Mouse (Mus musculus): Measurements from ENCODE around the gene Cdc42.

The Cdc42 gene

DNA sequence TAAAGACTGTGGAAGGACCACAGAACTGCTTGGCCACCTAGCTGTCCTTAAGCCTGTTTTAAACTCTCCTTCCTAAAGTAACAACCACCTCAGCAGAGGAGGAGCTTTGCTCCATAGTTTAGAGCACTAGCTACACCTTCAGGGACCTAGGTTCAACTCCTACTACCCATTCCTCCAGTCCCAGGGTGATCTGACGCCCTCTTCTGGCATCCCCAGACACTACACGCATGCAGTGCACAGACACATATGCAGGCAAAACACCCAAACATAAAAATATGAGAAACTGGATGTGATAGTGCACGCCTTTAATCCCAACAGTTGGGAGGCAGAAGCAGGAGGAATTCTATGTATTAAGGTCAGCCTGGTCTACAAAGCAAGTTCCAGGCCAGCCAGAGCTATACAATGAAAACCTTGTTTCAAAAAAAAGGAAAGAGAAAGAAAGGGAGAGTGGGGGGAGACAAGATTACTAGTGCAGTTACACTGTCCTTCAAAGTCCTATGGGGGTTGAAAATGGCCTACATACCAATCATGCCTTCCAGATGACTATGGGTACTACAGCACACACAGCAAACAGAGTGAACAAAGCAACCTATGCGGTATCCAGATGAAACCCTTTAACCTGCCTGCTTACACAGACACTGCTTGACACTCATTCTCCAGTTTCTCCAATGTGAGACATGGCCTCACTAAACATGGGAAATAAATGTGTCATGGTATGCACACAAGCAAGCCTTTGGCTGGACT, 41.3 kb downstream of the Cdc42 start:
- CTCF ChIA-PET = interaction anchor here (0.5 to 0.8 kb wide), 2 partner anchors 63 to 115 kb away, joined by 3 to 5 read pairs; no protein-coding TSS in a partner anchor

GRCm38 (mm10) chr4:137315061-137315460, 42.5 kb downstream of the Cdc42 start:
- CTCF ChIA-PET = interaction anchor here (0.5 kb wide), 1 partner anchor 320 kb away, joined by 3 read pairs; no protein-coding TSS in a partner anchor

- CTCF ChIA-PET = no interaction called here
Observed at GRCm38 (mm10) chr4:137314561-137314960, 43.0 kb downstream of the Cdc42 start.

GRCm38 (mm10) chr4:137313511-137313910, 44.0 kb downstream of the Cdc42 start:
- CTCF ChIA-PET = no interaction called here

DNA sequence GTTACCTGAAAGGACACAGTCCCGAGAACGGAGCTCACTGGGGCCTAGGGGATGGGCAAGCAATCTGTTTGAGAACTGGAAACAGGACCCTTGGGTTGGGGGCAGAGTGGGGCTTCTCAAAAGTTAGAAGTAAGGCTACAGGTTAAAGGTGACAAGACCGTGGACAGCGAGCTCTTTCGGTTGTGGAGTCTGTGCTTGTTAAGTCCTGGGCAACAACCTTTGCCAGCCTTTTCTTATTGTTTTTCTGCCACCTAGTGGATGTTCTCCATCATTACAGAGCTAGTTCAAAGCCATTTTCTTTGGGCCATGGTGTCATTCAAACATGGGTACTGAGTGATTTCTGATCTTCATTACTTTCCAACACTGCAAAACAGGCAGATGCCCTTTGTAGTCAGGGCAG, 49.1 kb downstream of the Cdc42 start:
- CTCF ChIA-PET = interaction anchor here (0.6 to 1.0 kb wide), 2 partner anchors 58 to 122 kb away, joined by 3 to 4 read pairs; no protein-coding TSS in a partner anchor

DNA sequence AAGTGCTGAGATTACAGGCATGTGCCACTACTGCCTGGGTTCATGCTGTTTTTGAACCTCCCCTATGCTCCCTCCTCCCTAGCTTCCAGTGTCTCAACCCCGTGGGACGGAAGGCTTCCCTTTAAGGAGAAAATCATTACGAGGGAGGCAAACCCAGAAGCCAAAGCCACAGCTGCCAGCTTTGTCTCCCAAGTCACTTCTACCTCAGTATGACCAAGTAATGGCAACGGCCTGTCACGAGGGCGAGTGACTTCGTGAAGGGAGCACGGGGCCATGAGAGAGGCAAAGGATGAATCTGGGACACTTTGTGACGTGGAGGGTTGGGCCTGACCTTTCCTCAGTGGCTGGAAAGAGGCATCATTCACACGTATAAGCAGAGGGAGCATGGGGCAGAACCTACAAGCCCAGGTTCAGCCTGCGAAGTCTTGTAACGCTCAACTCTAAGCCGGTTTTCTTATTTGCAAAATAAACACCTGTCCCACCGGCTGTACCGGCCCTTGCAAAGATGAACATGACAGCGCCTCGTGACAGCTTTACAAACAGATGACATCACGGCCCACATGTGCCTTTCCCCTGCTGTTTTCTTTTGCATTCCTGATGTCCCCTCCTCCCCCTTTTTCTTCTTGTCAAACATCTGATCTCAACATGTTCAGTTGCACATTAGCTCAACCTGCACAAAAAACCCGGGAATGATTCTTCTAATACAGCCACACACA, 50.4 kb downstream of the Cdc42 start:
- CTCF ChIA-PET = no interaction called here

- CTCF ChIA-PET = no interaction called here
Observed at GRCm38 (mm10) chr4:137306577-137306888, 51.0 kb downstream of the Cdc42 start.

DNA sequence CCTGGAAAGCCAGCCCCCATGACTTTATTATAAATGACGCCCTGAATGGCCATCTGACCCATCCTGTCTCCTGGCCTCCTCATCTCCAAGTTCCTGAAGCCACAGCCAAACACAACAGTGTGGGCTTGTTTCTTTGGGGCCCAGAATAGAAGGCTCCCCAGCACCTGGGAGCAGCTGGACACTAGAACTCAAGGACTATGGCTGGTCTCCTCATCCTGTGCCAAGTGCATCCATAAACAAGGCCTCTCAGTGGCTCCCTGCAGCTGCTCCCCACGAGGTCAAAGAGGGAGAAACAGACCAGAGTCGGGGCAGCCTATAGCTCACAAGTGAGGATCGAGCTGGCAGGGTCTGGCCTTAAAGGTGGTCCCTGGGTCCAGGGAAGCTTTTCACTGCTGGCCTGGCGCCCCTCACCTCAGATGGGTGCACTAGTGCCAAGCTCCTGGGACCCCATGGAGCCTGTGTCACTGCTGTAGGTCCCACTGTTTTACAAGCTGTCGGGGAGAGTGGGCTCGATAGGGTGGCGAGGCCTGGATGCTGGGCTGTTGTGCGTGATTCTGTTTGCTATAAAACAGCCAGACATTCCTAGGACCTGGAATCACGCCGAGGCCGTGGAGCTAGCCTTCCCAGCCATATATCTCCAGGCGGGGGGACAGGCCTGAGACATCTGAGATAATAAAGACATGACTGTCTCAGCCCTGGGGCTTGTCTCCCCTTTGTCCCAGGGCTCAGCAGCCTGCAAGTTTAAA, 51.5 kb downstream of the Cdc42 start:
- CTCF ChIA-PET = no interaction called here

- CTCF ChIA-PET = no interaction called here
Observed at GRCm38 (mm10) chr4:137305066-137305465, 52.5 kb downstream of the Cdc42 start.

DNA sequence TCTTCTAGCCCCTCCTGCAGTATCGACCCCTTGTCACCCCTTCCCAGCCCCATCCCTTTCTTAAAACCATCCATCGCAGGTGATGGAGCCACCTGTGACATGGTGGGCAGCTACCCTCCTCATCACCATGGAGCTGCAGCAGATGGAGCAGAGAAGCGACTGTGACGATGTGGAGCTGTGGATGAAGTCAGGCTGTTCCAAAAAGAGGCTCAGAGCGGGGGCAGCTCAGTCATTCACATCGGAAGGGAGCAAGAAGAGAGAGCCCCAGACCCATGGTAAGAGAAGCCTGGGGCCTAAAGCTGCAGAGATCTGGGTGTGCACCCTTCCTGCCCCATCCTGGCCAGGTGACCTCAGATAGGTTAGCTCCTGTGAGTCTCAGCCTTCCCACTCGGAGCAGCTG, 53.4 kb downstream of the Cdc42 start:
- CTCF ChIA-PET = no interaction called here

DNA sequence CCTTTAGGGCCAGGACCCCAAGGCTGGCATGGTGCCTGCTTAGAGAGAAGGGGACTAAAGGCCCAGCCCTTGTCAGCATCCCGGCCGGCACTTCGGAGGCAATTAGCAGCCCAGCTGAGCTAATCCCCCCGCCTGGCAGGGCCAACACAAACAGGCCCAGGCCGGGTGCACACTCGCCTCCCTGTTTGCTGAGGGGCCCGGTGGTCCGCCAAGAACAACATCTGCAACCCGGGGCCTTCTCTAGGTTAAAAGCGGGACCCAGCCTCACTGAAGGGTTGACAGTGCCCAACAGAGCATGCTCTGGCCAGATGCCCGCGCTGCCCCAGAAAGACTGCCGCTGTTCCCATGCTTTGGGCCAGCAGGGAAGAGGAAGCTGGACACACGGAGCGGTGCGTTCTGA, 55.9 kb downstream of the Cdc42 start:
- CTCF ChIA-PET = interaction anchor here (1.1 kb wide), 1 partner anchor 14 kb away, joined by 3 read pairs; no protein-coding TSS in a partner anchor

- CTCF ChIA-PET = no interaction called here
Observed at GRCm38 (mm10) chr4:137300227-137300626, 57.3 kb downstream of the Cdc42 start.

DNA sequence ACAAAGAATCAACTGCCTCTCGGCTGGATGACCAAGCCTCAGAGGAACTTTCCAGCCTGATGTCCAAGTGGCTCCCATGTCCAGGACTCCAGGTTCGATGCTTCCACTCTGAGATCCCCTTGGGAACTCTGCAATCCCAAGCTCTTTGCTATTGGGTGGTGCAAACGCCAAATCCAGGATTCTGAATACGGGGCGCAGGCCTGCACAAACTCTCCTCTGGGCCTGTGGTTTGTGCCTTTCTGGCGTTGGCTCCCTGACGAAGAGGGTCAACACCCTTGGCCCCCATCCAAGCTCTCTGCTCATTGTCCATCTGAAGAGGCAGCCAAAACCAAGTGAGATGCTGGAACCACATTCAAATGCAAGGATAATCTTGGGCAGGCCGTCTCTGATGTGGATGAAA, 59.1 kb downstream of the Cdc42 start:
- CTCF ChIA-PET = no interaction called here

DNA sequence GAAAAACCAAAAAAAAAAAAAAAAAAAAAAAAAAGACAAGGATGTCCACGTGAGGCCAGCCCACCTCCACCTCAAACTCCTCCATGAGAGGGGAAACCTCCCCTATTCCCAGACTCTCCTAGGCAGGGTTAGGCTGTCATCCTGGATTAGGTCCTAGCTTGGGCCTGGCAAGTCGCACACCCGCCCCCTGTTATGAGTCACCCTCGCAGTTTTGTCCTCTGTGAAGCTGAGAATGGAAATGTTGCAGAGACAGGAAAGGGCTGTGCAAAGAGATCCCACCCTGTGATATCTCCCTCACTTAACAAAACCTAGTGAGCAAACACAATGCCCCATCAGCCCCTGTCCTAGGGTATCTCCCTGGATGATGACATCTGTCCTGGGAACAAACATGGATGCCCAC, 59.9 kb downstream of the Cdc42 start:
- CTCF ChIA-PET = no interaction called here

DNA sequence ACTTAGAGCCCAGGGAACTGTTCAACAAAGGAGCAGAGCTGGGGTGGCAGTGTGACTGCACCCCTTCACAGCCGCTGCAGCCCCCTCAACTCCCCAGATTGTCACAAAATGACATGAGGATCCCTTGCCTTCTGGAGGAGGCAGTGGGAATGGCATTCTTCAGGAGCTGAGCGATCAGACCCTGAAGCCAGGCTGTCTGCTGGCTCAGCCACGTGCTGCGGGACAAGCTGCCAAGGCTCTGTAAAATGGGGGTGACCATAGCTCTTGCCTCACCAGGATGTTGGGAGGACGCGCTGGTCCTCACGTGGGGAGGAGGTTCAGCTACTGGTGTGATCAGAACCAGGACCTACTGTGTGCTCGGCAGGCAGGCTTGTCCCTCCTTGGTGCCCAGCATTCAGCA, 62.6 kb downstream of the Cdc42 start:
- CTCF ChIA-PET = no interaction called here

DNA sequence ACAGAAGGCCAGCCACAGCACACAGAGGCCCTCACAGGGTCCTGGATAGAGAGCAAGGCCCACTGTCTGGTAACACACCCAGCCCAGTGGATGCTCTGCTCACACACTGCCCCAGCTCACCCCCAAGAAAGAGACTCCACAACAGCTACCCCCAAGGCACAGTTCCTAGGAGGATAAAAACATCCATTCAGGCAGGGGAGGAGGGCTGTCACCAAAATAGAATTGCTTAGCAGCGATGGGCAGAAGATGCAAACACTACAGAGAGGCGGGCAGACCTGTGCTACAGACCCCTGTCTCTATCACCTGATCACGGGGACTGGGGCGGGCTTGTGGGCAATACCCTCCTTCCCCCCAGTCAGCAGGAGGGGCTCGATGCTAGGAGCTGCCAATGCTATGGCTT, 63.0 kb downstream of the Cdc42 start:
- CTCF ChIA-PET = no interaction called here

- CTCF ChIA-PET = no interaction called here
Observed at GRCm38 (mm10) chr4:137294032-137294431, 63.5 kb downstream of the Cdc42 start.

DNA sequence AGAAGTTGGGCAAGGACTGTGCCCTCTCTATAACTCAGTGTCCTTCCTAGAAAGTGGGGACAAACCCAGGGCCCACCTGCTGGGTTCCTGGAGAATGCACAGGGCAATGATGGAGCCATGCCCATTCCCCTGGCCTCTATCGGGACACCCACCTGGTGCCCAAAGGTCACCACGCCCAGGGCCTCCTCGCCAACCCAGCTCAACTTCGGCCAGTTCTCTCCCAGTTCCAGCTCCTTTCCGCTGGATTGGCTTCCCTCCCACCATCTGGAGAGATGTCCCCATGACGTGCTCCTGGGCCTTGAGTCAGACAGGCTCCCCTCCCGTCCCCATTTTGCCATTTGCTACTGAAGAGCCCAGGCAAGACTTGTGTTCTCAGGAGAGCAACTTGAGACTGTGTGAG, 64.9 kb downstream of the Cdc42 start:
- CTCF ChIA-PET = no interaction called here

GRCm38 (mm10) chr4:137290250-137290649, 67.3 kb downstream of the Cdc42 start:
- CTCF ChIA-PET = no interaction called here

- CTCF ChIA-PET = no interaction called here
Observed at GRCm38 (mm10) chr4:137289701-137290100, 67.8 kb downstream of the Cdc42 start.

DNA sequence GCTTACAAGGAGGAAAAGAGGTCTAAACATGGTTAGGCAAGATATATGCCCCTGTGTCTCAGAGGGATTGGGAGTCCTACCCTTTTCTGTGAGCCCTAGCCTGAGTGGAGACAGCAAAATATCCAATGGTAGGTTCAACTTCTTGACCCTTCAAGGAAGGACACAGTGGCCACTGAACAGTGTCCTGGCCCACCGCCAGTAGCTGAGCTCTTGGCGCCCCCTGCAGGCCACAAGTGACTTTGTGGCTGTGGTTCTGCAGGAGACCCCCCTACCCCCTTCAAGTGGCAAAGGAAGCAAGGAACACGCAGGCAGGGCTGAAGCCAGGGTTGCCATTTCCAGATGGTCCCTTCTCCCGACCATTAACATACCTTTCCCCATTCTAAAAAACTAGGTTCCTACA, 69.7 kb downstream of the Cdc42 start:
- CTCF ChIA-PET = interaction anchor here (0.7 to 1.5 kb wide), 2 partner anchors 14 to 1437 kb away, joined by 3 read pairs; partner anchors contain the start of gene Pla2g2c

DNA sequence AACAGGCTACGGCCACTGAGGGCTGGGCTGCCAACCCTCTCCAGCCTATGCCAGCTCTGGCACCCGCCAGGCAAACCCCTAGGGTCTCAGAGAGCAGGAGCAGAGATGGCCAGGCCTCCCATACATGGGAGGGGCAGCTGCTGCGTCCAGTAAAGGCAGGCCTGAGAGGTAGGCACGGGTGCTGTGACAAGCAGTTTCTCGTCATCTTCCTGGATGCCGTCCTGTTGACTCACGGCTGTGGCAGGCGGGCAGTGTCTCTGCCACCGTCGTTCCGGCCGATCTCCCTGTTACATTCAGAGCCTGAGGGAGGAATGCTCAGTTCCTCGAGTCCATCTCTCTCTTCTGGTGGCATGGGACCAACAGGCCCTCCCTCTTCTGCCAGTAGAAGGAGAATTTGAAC, 70.3 kb downstream of the Cdc42 start:
- CTCF ChIA-PET = interaction anchor here (0.6 to 1.5 kb wide), 3 partner anchors 15 to 210 kb away, joined by 3 to 4 read pairs (median 4); no protein-coding TSS in a partner anchor

DNA sequence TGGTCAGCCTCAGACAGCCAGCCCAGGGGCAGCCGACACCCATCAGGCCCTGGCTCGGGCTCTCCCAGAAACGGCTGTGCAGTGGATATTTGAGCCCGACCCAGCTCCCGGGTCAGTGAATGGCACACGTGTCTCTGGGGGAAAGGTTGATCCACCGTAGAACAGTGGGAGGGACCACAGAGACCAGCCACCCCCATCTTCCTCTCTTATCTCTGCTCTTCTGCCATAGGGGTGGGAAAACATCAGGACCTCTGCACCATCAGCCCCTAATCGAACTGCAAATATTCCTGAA, 70.9 kb downstream of the Cdc42 start:
- CTCF ChIA-PET = interaction anchor here (0.5 kb wide), 1 partner anchor 211 kb away, joined by 4 read pairs; no protein-coding TSS in a partner anchor
